Mouse (Mus musculus): ENCODE data around the gene Lgals2.
"Not testable (repeated sequence)": the region's sequence is repeated elsewhere in the genome, so short reads cannot be mapped to it uniquely, and the experiment has no call there.

The Lgals2 gene

GRCm38 (mm10) chr15:78876258-78876696 is 20.9 kb upstream of the Lgals2 start:
- in situ Hi-C loops (cut with MboI, MseI), result no loop called here

GRCm38 (mm10) chr15:78875537-78875936 is 20.2 kb upstream of the Lgals2 start:
- in situ Hi-C loops (cut with MboI, MseI), result no loop called here

GRCm38 (mm10) chr15:78874989-78875388 is 19.7 kb upstream of the Lgals2 start:
- in situ Hi-C loops (cut with MboI, MseI), result no loop called here

GRCm38 (mm10) chr15:78873803-78874435 is 18.6 kb upstream of the Lgals2 start:
- in situ Hi-C loops (cut with MboI, MseI), result no loop called here

GRCm38 (mm10) chr15:78872021-78872608 is 16.8 kb upstream of the Lgals2 start:
- in situ Hi-C loops (cut with MboI, MseI), result no loop called here

GRCm38 (mm10) chr15:78869775-78870174 is 14.4 kb upstream of the Lgals2 start:
- in situ Hi-C loops (cut with MboI, MseI), result no loop called here

- in situ Hi-C loops (cut with MboI, MseI), result no loop called here
Observed at GRCm38 (mm10) chr15:78868826-78869233, 13.5 kb upstream of the Lgals2 start.

GRCm38 (mm10) chr15:78868398-78868797 is 13.1 kb upstream of the Lgals2 start:
- in situ Hi-C loops (cut with MboI, MseI), result no loop called here

- in situ Hi-C loops (cut with MboI, MseI), result no loop called here
Observed at GRCm38 (mm10) chr15:78863852-78864253, 8.5 kb upstream of the Lgals2 start.

- in situ Hi-C loops (cut with MboI, MseI), result no loop called here
Observed at GRCm38 (mm10) chr15:78863154-78863553, 7.8 kb upstream of the Lgals2 start.

GRCm38 (mm10) chr15:78862280-78862679 is 7.0 kb upstream of the Lgals2 start:
- in situ Hi-C loops (cut with MboI, MseI), result no loop called here

- in situ Hi-C loops (cut with MboI, MseI), result loop anchor here in 1 of 2 experiments (10.0 kb wide), 1 partner anchor 995 kb away; no protein-coding TSS in a partner anchor
Observed at GRCm38 (mm10) chr15:78859714-78860113, 4.4 kb upstream of the Lgals2 start.

GRCm38 (mm10) chr15:78859311-78859710 is 4.0 kb upstream of the Lgals2 start:
- in situ Hi-C loops (cut with MboI, MseI), result loop anchor here in 1 of 2 experiments (10.0 kb wide), 1 partner anchor 995 kb away; no protein-coding TSS in a partner anchor

- in situ Hi-C loops (cut with MboI, MseI), result loop anchor here in 1 of 2 experiments (10.0 kb wide), 1 partner anchor 992 kb away; no protein-coding TSS in a partner anchor
Observed at GRCm38 (mm10) chr15:78857009-78857408, 1.7 kb upstream of the Lgals2 start.

GRCm38 (mm10) chr15:78851505-78852153 is 3.7 kb downstream of the Lgals2 start:
- in situ Hi-C loops (cut with MboI, MseI), result loop anchor here in 1 of 2 experiments (10.0 kb wide), 1 partner anchor 987 kb away; no protein-coding TSS in a partner anchor

- in situ Hi-C loops (cut with MboI, MseI), result loop anchor here in 1 of 2 experiments (10.0 kb wide), 1 partner anchor 986 kb away; no protein-coding TSS in a partner anchor
Observed at GRCm38 (mm10) chr15:78850944-78851343, 4.4 kb downstream of the Lgals2 start.

- in situ Hi-C loops (cut with MboI, MseI), result loop anchor here in 1 of 2 experiments (10.0 kb wide), 1 partner anchor 985 kb away; no protein-coding TSS in a partner anchor
Observed at GRCm38 (mm10) chr15:78850059-78850824, 5.1 kb downstream of the Lgals2 start.

GRCm38 (mm10) chr15:78849485-78849884 is 5.8 kb downstream of the Lgals2 start:
- in situ Hi-C loops (cut with MboI, MseI), result no loop called here

- in situ Hi-C loops (cut with MboI, MseI), result no loop called here
Observed at GRCm38 (mm10) chr15:78848467-78848866, 6.9 kb downstream of the Lgals2 start.

- in situ Hi-C loops (cut with MboI, MseI), result not testable (repeated sequence)
Observed at GRCm38 (mm10) chr15:78846805-78847204, 8.5 kb downstream of the Lgals2 start.

GRCm38 (mm10) chr15:78846352-78846751 is 9.0 kb downstream of the Lgals2 start:
- in situ Hi-C loops (cut with MboI, MseI), result no loop called here

All from T-helper 17 cell (primary cell).